Mouse (Mus musculus) heart, adult 2 months (tissue): Measurements from ENCODE around the gene Cdpf1.

Experiments used
- CTCF ChIP-seq: fragments of 200-600 bp; IDR thresholded peaks from 2 replicates; pipeline ENCODE4 v1.8.1; 2022; ENCODE audit warnings: antibody characterized with exemption, mild to moderate bottlenecking, moderate library complexity
- EP300 ChIP-seq: fragments of 200-500 bp; IDR thresholded peaks from 2 replicates; pipeline ENCODE4 v1.6.1; 2011; ENCODE audit warnings: low read depth, low read length, control low read depth; ENCODE audit not compliant: insufficient read depth
- POLR2A ChIP-seq: fragments of 200-500 bp; IDR thresholded peaks from 2 replicates; pipeline ENCODE4 v1.6.1; 2011; ENCODE audit warnings: mild to moderate bottlenecking, low read depth, low read length, control low read depth; ENCODE audit not compliant: insufficient read depth

GRCm38 (mm10) chr15:85809091-85809490, 2.4 kb downstream of the Cdpf1 start:
- TF ChIP-seq CTCF (no peak), EP300 (no peak), POLR2A (no peak)
